Mouse (Mus musculus): ENCODE measurements around the gene Atxn3. TPM values are rescaled to one million over a fixed set of nuclear protein-coding genes. Genes with fewer than 3 reads are reported as not detected.

Atxn3 gene
- polyA plus RNA-seq, 1 experiment from 2014 or later, result 11.6 TPM

DNA sequence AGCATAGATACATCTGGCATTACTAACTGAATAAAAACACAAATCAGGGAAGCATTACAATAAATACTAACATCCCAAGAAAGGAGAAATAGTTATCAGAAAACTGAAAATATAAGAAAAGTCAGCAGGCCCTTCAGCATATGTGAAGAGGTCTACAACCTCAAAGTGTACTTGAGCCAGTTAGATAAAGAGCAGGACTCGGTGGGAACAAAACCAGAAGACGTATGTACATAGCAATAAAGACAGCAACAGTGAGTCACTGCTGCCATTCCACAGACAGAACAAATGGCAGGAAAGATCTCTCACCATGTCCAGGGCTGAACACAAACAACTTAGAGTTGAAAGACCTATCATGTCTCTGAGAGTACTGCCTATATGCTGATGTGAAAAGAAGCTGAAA is 69.7 kb downstream of the Atxn3 start:
- 84% methylated on average over 2 of the region's 2 CpGs for WGBS
- H3K4me3 ChIP-seq (replicated peaks), result no peak overlapping the region
- no peaks in the 10 kb centered on the region for H3K9me3 ChIP-seq
- no peak for ATAC-seq (ENCODE audit: insufficient number of reproducible peaks, insufficient read depth, low FRiP score, low TSS enrichment, low read depth)
- H3K4me1 ChIP-seq (replicated peaks), result no peaks in the 10 kb centered on the region
- no peaks in the 10 kb centered on the region for H3K27me3 ChIP-seq
- H3K36me3 ChIP-seq, result peaks cover 77% of the 10 kb centered on the region
- no peak overlapping the region for H3K9ac ChIP-seq (replicated peaks)
- H3K4me2 ChIP-seq, result no peak overlapping the region
- no peak overlapping the region for H3K27ac ChIP-seq

DNA sequence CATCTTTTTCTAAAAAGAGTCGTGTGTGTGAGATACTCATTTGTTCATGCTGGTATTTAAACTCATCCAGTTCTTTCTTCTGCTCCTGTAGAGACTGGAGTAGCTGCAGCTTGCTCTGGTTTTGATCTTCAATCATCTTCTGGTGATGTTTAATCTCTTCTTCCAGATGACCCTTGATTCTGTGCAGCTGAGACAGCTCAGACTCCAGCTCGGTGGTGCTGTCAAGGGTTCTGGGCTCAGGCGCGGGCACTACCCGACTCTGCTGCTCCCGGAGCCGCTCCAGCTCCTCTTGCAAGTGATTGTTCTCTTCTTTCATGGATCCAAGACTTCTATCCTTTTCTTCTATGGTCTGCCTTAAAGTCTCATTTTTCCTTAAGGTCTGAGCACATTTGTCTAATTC is 73.1 kb downstream of the Atxn3 start:
- Histone ChIP-seq H3K9ac (replicated peaks) (no peak overlapping the region), H3K4me2 (no peak overlapping the region), H3K4me3 (replicated peaks) (no peak overlapping the region), H3K9me3 (no peaks in the 10 kb centered on the region), H3K27me3 (no peaks in the 10 kb centered on the region), H3K4me1 (replicated peaks) (no peaks in the 10 kb centered on the region), H3K27ac (no peak overlapping the region), H3K36me3 (peaks cover 57% of the 10 kb centered on the region)
- 97% methylated on average over 7 of the region's 7 CpGs for WGBS
- ATAC-seq (ENCODE audit: insufficient number of reproducible peaks, insufficient read depth, low FRiP score, low TSS enrichment, low read depth), result no peak

DNA sequence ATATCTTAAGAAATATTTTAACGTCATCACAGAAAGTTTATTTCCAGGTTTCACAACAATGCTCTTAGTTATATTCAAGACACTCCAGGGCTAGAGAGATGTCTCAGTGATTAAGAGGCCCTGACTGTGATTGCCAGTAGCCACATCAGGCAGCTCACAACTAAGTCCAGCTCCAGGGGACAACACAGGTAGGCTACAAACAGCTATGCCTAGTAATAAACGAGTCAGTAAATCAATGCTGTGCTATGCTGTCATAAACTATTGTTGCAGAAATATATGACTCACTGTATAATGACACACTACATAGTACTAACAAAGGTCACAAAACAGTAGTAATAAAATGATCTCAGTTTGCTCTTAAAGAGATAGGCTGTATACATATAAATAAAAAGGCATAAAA is 81.7 kb downstream of the Atxn3 start:
- Histone ChIP-seq H3K4me1 (replicated peaks) (no peaks in the 10 kb centered on the region), H3K4me3 (replicated peaks) (no peak overlapping the region), H3K4me2 (no peak overlapping the region), H3K9ac (replicated peaks) (no peak overlapping the region), H3K36me3 (peaks cover 69% of the 10 kb centered on the region), H3K27me3 (no peaks in the 10 kb centered on the region), H3K9me3 (no peaks in the 10 kb centered on the region), H3K27ac (no peak overlapping the region)
- no peak for ATAC-seq (ENCODE audit: insufficient number of reproducible peaks, insufficient read depth, low FRiP score, low TSS enrichment, low read depth)
- 90% methylated on average over 2 of the region's 2 CpGs for WGBS

DNA sequence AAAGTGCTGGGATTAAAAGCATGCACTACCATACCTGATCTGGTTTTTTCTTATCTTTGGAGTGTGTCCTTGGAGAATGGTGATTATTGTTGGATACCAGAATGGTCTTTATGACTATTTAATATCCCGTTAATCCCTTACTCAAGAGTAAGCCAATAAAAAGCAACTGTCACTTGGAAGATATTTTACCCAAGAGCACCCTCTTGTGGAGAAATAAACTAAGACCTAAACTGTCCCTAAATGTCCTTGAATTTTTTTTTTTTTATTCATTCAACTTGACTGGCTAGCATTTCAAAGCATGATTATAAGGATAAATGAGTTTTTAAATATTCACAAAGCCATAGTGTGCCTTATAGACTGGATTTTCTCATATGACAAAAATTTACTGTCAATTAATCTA is 82.9 kb downstream of the Atxn3 start:
- Histone ChIP-seq H3K27ac (no peak overlapping the region), H3K4me2 (no peak overlapping the region), H3K9me3 (no peaks in the 10 kb centered on the region), H3K36me3 (peaks cover 68% of the 10 kb centered on the region), H3K4me1 (replicated peaks) (no peaks in the 10 kb centered on the region), H3K4me3 (replicated peaks) (no peak overlapping the region), H3K27me3 (no peaks in the 10 kb centered on the region), H3K9ac (replicated peaks) (no peak overlapping the region)
- no peak for ATAC-seq (ENCODE audit: insufficient number of reproducible peaks, insufficient read depth, low FRiP score, low TSS enrichment, low read depth)
- 51% methylated on average over 1 of the region's 1 CpGs for WGBS

Other genes with a start within 250 kb of the Atxn3 start
- gene Tc2n, start 239.7 kb downstream of the Atxn3 start, polyA plus RNA-seq (2016; fragmentation: Nextera tagmentation; extraction: Ambion mirVana), result 0.40 and 0.41 TPM in 2 replicates
- gene Fbln5, start 139.2 kb downstream of the Atxn3 start, polyA plus RNA-seq (2016; fragmentation: Nextera tagmentation; extraction: Ambion mirVana), result 30.8 and 32.3 TPM in 2 replicates
- 27.1 and 27.4 TPM in 2 replicates for gene Trip11, start 45.0 kb downstream of the Atxn3 start, polyA plus RNA-seq (2016; fragmentation: Nextera tagmentation; extraction: Ambion mirVana)
- gene Cpsf2, start 17.7 kb upstream of the Atxn3 start, polyA plus RNA-seq (2016; fragmentation: Nextera tagmentation; extraction: Ambion mirVana), result 32.3 and 34.4 TPM in 2 replicates
- gene Slc24a4, start 170.5 kb upstream of the Atxn3 start, polyA plus RNA-seq (2016; fragmentation: Nextera tagmentation; extraction: Ambion mirVana), result 0.19 and 0.22 TPM in 2 replicates

Measured in limb, embryonic 12.5 days (tissue).